Mouse (Mus musculus) midbrain, postnatal 0 days (tissue): Measurements from ENCODE around the gene Rbfox2. TPM values are rescaled to one million over a fixed set of nuclear protein-coding genes. Genes with fewer than 3 reads are reported as not detected.

Source experiments
- ATAC-seq: fragments of 200-750 bp; cut with Nextera tagmentation; 2 replicates; pipeline ENCODE4 v1.8.0; 2017; ENCODE audit warnings: moderate number of reproducible peaks, mild to moderate bottlenecking, moderate TSS enrichment, moderate library complexity; ENCODE audit not compliant: low FRiP score
- DNase-seq: peaks from one replicate; pipeline ENCODE4 v3.0.0-alpha.2; 2015; ENCODE audit warnings: low spot score
- H3K27ac ChIP-seq: fragments of 300-500 bp; sonication (generic); 2 replicates; pipeline ENCODE4 v1.5.1; 2014; ENCODE audit warnings: low read depth, mild to moderate bottlenecking, low read length, mixed read lengths
- H3K27me3 ChIP-seq: fragments of 300-500 bp; sonication (generic); 2 replicates; pipeline ENCODE4 v1.6.1; 2014; ENCODE audit warnings: low read length, control low read depth, mixed read lengths; ENCODE audit not compliant: insufficient read depth
- H3K36me3 ChIP-seq: fragments of 300-500 bp; sonication (generic); 2 replicates; pipeline ENCODE4 v1.6.1; 2014; ENCODE audit warnings: low read length, control low read depth, mixed read lengths; ENCODE audit not compliant: insufficient read depth
- H3K4me1 ChIP-seq: fragments of 300-500 bp; sonication (generic); 2 replicates; pipeline ENCODE4 v1.6.1; 2014; ENCODE audit warnings: mild to moderate bottlenecking, control low read depth, antibody characterized with exemption, low read length, mixed read lengths; ENCODE audit not compliant: insufficient read depth
- H3K4me2 ChIP-seq: fragments of 300-500 bp; sonication (generic); 2 replicates; pipeline ENCODE4 v1.6.1; 2014; ENCODE audit warnings: low read depth, mild to moderate bottlenecking, low read length, mixed read lengths; ENCODE audit not compliant: poor library complexity, severe bottlenecking
- H3K4me3 ChIP-seq: fragments of 300-500 bp; sonication (generic); 2 replicates; pipeline ENCODE4 v1.5.1; 2014; ENCODE audit warnings: low read depth, mild to moderate bottlenecking, low read length, moderate library complexity
- H3K9ac ChIP-seq: fragments of 300-500 bp; sonication (generic); replicated peaks from 2 replicates; pipeline ENCODE4 v1.6.1; 2014; ENCODE audit warnings: mild to moderate bottlenecking, low read length, moderate library complexity, mixed read lengths; ENCODE audit not compliant: poor library complexity, severe bottlenecking
- H3K9me3 ChIP-seq: fragments of 300-500 bp; sonication (generic); 2 replicates; pipeline ENCODE4 v1.6.1; 2016; ENCODE audit warnings: low read length, control low read depth
- CTCF ChIP-seq: IDR thresholded peaks from 2 replicates; pipeline ENCODE4 v1.5.1; 2016; ENCODE audit warnings: antibody characterized with exemption, mild to moderate bottlenecking
- WGBS: fragments of 180-500 bp; shearing (Covaris S2); extraction: QIAGEN DNeasy Blood & Tissue Kit; methylation state at CpG from one replicate; pipeline ENCODE4 v1.1.7; 2014; 5-methylcytosine and 5-hydroxymethylcytosine counted together
- polyA plus RNA-seq: library from polyadenylated mRNA; unstranded; fragments of >200 nt; fragmentation: Nextera tagmentation; extraction: Ambion mirVana; gene quantifications from 2 replicates; pipeline ENCODE4 v1.2.1, GENCODE M21; 2015
- total RNA-seq: library from RNA; depleted of rRNA; stranded (reverse); fragments of >200 nt; gene quantifications from 2 replicates; pipeline ENCODE4 v1.2.3, GENCODE M21; 2014

The Rbfox2 gene
- total and polyA plus RNA-seq, 2 experiments from 2014 or later: 96.6 to 360 TPM

GRCm38 (mm10) chr15:77243876-77244560 lies 62.8 kb downstream of the Rbfox2 start:
- Histone ChIP-seq H3K9ac (peak overlapping the region; percentile 58), H3K27ac (peak overlapping the region; percentile 93), H3K4me1 (peaks cover 15% of the 10 kb centered on the region), H3K36me3 (no peaks in the 10 kb centered on the region), H3K4me2 (peak overlapping the region; percentile 43), H3K27me3 (no peaks in the 10 kb centered on the region), H3K9me3 (no peaks in the 10 kb centered on the region), H3K4me3 (peak overlapping the region; percentile 39)
- no peak for TF ChIP-seq CTCF
- ATAC-seq (no peak), DNase-seq (no peak)
- 74% methylated on average over 5 of the region's 5 CpGs for WGBS

GRCm38 (mm10) chr15:77240607-77241006 lies 66.2 kb downstream of the Rbfox2 start:
- no peaks in the 10 kb centered on the region for H3K27me3 ChIP-seq
- H3K4me1 ChIP-seq: peaks cover 2% of the 10 kb centered on the region; the same call in 1 of the 2 replicates
- no peaks in the 10 kb centered on the region for H3K36me3 ChIP-seq
- H3K4me2 ChIP-seq: no peak overlapping the region
- no peak for DNase-seq
- WGBS: 77% methylated on average over 4 of the region's 4 CpGs
- H3K9ac ChIP-seq: no peak overlapping the region
- no peak for TF ChIP-seq CTCF
- H3K4me3 ChIP-seq: no peak overlapping the region
- no peak for ATAC-seq
- no peaks in the 10 kb centered on the region for H3K9me3 ChIP-seq
- no peak overlapping the region for H3K27ac ChIP-seq

GRCm38 (mm10) chr15:77239564-77239963 lies 67.2 kb downstream of the Rbfox2 start:
- no peaks in the 10 kb centered on the region for H3K27me3 ChIP-seq
- no peak for ATAC-seq
- 84% methylated on average over 4 of the region's 4 CpGs for WGBS
- no peak overlapping the region for H3K27ac ChIP-seq
- H3K4me1 ChIP-seq: peaks cover 2% of the 10 kb centered on the region; the same call in 1 of the 2 replicates
- no peak for DNase-seq
- H3K36me3 ChIP-seq: no peaks in the 10 kb centered on the region
- no peaks in the 10 kb centered on the region for H3K9me3 ChIP-seq
- H3K4me3 ChIP-seq: no peak overlapping the region
- no peak overlapping the region for H3K9ac ChIP-seq
- no peak overlapping the region for H3K4me2 ChIP-seq
- no peak for TF ChIP-seq CTCF

GRCm38 (mm10) chr15:77237661-77238060 lies 69.1 kb downstream of the Rbfox2 start:
- Histone ChIP-seq H3K4me3 (no peak overlapping the region), H3K4me2 (no peak overlapping the region), H3K9me3 (no peaks in the 10 kb centered on the region), H3K27ac (no peak overlapping the region), H3K9ac (no peak overlapping the region), H3K36me3 (no peaks in the 10 kb centered on the region), H3K27me3 (no peaks in the 10 kb centered on the region), H3K4me1 (peaks cover 8% of the 10 kb centered on the region; the same call in 1 of the 2 replicates)
- ATAC-seq (no peak), DNase-seq (no peak)
- WGBS: 46% methylated on average over 1 of the region's 1 CpGs
- TF ChIP-seq CTCF: peak; percentile 39

- Histone ChIP-seq H3K4me1 (peaks cover 8% of the 10 kb centered on the region; the same call in 1 of the 2 replicates), H3K4me3 (no peak overlapping the region), H3K27me3 (no peaks in the 10 kb centered on the region), H3K9ac (no peak overlapping the region), H3K27ac (no peak overlapping the region), H3K36me3 (no peaks in the 10 kb centered on the region), H3K9me3 (no peaks in the 10 kb centered on the region), H3K4me2 (no peak overlapping the region)
- ATAC-seq: no peak
- no peak for DNase-seq
- no peak for TF ChIP-seq CTCF
- 68% methylated on average over 7 of the region's 7 CpGs for WGBS
Observed at GRCm38 (mm10) chr15:77236055-77236567, 70.7 kb downstream of the Rbfox2 start.

GRCm38 (mm10) chr15:77235551-77235950 lies 71.3 kb downstream of the Rbfox2 start:
- WGBS: 64% methylated on average over 4 of the region's 4 CpGs
- TF ChIP-seq CTCF: no peak
- H3K27me3 ChIP-seq: no peaks in the 10 kb centered on the region
- no peak overlapping the region for H3K4me3 ChIP-seq
- H3K9me3 ChIP-seq: no peaks in the 10 kb centered on the region
- peaks cover 8% of the 10 kb centered on the region; the same call in 1 of the 2 replicates for H3K4me1 ChIP-seq
- H3K9ac ChIP-seq: no peak overlapping the region
- H3K27ac ChIP-seq: no peak overlapping the region
- DNase-seq (no peak), ATAC-seq (no peak)
- H3K36me3 ChIP-seq: no peaks in the 10 kb centered on the region
- H3K4me2 ChIP-seq: no peak overlapping the region
